Mouse (Mus musculus): ENCODE measurements at regions not wholly inside any gene's neighbourhood (a gene's known extent, or its start where the extent isn't known, plus 50 kb on each side); places are given as distances from the start of the nearest gene placed in this dataset.

DNA sequence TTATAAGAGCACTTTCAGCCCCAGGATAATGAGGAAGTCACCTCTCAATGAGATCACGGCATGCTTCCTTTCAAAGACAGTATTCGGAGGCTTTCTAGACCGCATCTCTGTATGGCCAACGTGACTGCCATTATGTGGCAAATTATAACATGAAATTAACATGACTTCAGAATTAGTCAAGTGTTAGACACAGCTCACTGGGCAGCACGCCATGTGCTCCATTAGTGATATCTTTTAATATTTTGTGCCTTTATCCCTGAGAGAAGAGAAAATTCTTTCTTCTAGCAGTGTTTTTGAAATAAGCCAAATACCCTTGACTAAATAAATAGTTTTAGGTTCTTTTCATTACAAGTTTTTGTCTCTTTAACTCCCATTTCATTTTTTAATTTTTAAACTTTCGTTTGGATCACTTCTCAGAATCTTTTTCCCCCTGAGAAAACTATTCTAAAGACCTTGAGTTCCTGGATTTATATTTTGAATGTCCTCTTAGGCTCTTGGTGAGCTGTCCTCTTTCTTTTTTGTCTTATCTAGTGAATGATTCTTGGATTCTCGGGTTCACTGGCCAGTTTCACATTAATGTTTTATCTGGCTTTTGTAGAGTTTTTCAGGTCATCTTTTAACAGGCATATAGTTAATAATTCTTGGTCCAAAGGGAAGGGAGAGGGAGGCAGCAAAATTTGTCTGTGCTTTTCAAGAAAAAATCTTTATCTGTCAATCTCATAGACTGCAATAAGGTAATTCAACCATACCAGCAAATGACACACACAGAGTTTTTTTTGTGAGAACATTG, 390.9 kb downstream of the Adamts20 start:
- H3K36me3 ChIP-seq (replicated peaks; ENCODE audit: control insufficient read depth, insufficient read depth, low read depth): no peaks in the 10 kb centered on the region
- H3K9ac ChIP-seq (replicated peaks): no peak overlapping the region
- H3K4me2 ChIP-seq (ENCODE audit: low read depth): no peak overlapping the region
- H3K4me1 ChIP-seq (replicated peaks; ENCODE audit: control insufficient read depth in 2 of 2, insufficient read depth in 2 of 2, low read length in 1 of 2): no peaks in the 10 kb centered on the region
- no peaks in the 10 kb centered on the region for H3K9me3 ChIP-seq (ENCODE audit: control insufficient read depth, low read length)
- no peaks in the 10 kb centered on the region for H3K27me3 ChIP-seq (ENCODE audit: control insufficient read depth, insufficient read depth, low read length)
- DNase-seq (ENCODE audit: low read depth in 3 of 3, low spot score in 3 of 3): no peak
- TF ChIP-seq EP300 (IDR thresholded peaks at IDR 0.05; ENCODE audit: low read depth): no peak
- no peak for TF ChIP-seq CTCF (IDR thresholded peaks at IDR 0.05; ENCODE audit: low read depth)
- WGBS (ENCODE audit: insufficient replicate concordance): 46% methylated on average over 7 of the region's 7 CpGs
- no peak overlapping the region for H3K27ac ChIP-seq
- no peak overlapping the region for H3K4me3 ChIP-seq (ENCODE audit: insufficient read depth in 1 of 2, low read depth in 2 of 2, low read length in 2 of 2)
- ATAC-seq (ENCODE audit: insufficient read depth): no peak

DNA sequence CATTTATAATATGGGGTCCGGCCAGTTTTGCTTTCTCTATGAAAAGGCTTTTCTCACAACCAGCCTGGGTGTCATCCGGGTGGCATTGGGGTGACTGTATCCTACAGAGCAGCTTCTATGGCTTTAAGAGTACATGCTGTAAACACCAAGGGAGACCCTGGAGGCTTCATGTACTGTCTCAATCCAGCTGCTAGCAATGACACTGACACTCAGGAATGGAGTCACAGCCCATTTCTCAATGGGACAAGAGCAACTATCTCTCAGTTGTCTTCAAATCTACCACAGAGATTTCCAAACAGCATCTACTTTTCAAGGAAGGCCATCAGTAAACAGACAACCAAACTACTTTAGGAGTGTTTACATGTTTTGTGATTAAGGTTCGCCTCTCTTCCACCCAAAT, 397.5 kb downstream of the Adamts20 start:
- ATAC-seq (ENCODE audit: insufficient read depth): no peak
- DNase-seq (ENCODE audit: low read depth in 3 of 3, low spot score in 3 of 3): no peak
- Histone ChIP-seq H3K9me3 (ENCODE audit: control insufficient read depth, low read length) (no peaks in the 10 kb centered on the region), H3K27ac (no peak overlapping the region), H3K4me3 (ENCODE audit: insufficient read depth in 1 of 2, low read depth in 2 of 2, low read length in 2 of 2) (no peak overlapping the region), H3K36me3 (replicated peaks; ENCODE audit: control insufficient read depth, insufficient read depth, low read depth) (no peaks in the 10 kb centered on the region), H3K4me1 (replicated peaks; ENCODE audit: control insufficient read depth in 2 of 2, insufficient read depth in 2 of 2, low read length in 1 of 2) (no peaks in the 10 kb centered on the region), H3K4me2 (ENCODE audit: low read depth) (no peak overlapping the region), H3K27me3 (ENCODE audit: control insufficient read depth, insufficient read depth, low read length) (no peaks in the 10 kb centered on the region), H3K9ac (replicated peaks) (no peak overlapping the region)
- 65% methylated on average over 3 of the region's 3 CpGs for WGBS (ENCODE audit: insufficient replicate concordance)
- TF ChIP-seq EP300 (IDR thresholded peaks at IDR 0.05; ENCODE audit: low read depth): no peak
- TF ChIP-seq CTCF (IDR thresholded peaks at IDR 0.05; ENCODE audit: low read depth): no peak

DNA sequence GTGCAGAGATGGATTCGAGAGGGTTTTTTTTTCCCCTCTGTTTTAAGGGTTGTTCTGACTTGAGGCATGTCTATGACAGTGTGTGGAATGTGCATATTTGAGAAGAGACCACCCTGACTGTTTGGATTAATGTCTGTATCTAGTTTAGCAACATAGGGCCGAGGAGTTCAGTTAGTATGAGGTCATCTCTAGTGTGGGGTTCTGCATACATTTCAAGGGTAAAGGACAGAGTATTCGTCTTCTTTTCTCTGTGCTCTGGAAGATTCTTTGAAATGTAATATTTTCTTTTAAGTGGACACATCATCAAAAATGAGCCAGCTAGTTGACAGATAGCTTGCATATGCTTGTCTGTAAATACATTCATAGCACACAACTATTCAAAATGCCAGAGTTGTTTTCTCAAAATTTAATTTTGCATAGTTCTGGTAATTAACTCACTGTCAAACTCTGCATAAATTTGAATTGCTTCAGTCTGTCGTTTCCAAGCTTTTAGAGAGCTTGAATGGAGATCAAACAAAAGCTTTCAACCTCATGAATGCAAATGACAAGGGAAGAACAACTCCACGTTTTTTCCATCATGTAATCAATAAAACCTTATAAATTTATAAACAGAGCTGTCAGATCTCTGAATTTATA, 415.5 kb downstream of the Adamts20 start:
- no peak for DNase-seq (ENCODE audit: low read depth in 3 of 3, low spot score in 3 of 3)
- Histone ChIP-seq H3K36me3 (replicated peaks; ENCODE audit: control insufficient read depth, insufficient read depth, low read depth) (no peaks in the 10 kb centered on the region), H3K27ac (no peak overlapping the region), H3K4me2 (ENCODE audit: low read depth) (no peak overlapping the region), H3K27me3 (ENCODE audit: control insufficient read depth, insufficient read depth, low read length) (no peaks in the 10 kb centered on the region), H3K9me3 (ENCODE audit: control insufficient read depth, low read length) (no peaks in the 10 kb centered on the region), H3K9ac (replicated peaks) (no peak overlapping the region), H3K4me3 (ENCODE audit: insufficient read depth in 1 of 2, low read depth in 2 of 2, low read length in 2 of 2) (no peak overlapping the region), H3K4me1 (replicated peaks; ENCODE audit: control insufficient read depth in 2 of 2, insufficient read depth in 2 of 2, low read length in 1 of 2) (no peaks in the 10 kb centered on the region)
- no peak for ATAC-seq (ENCODE audit: insufficient read depth)
- TF ChIP-seq CTCF (IDR thresholded peaks at IDR 0.05; ENCODE audit: low read depth) (no peak), EP300 (IDR thresholded peaks at IDR 0.05; ENCODE audit: low read depth) (no peak)
- 37% methylated on average over 5 of the region's 5 CpGs for WGBS (ENCODE audit: insufficient replicate concordance)

DNA sequence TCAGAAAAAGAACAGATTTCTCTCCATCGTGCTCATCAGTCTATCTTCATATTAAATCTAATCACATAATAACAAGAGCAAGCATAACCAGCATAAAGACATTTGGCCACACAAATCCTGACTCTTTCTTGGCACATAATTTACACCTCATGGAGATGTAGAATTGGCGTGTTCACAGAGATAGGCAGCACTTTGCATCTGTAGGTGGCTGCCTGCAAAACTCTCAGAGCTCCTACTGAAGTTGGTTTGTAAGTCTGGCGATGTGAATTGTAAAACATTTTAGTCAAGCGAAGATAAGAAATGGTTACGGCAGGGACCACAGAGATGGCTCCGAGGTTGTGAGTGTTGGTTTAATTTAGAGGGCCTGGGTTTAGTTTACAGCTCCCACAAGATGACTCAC, 419.0 kb downstream of the Adamts20 start:
- Histone ChIP-seq H3K4me3 (ENCODE audit: insufficient read depth in 1 of 2, low read depth in 2 of 2, low read length in 2 of 2) (no peak overlapping the region), H3K27me3 (ENCODE audit: control insufficient read depth, insufficient read depth, low read length) (no peaks in the 10 kb centered on the region), H3K9me3 (ENCODE audit: control insufficient read depth, low read length) (no peaks in the 10 kb centered on the region), H3K27ac (no peak overlapping the region), H3K4me1 (replicated peaks; ENCODE audit: control insufficient read depth in 2 of 2, insufficient read depth in 2 of 2, low read length in 1 of 2) (no peaks in the 10 kb centered on the region), H3K9ac (replicated peaks) (no peak overlapping the region), H3K4me2 (ENCODE audit: low read depth) (no peak overlapping the region), H3K36me3 (replicated peaks; ENCODE audit: control insufficient read depth, insufficient read depth, low read depth) (no peaks in the 10 kb centered on the region)
- TF ChIP-seq CTCF (IDR thresholded peaks at IDR 0.05; ENCODE audit: low read depth) (no peak), EP300 (IDR thresholded peaks at IDR 0.05; ENCODE audit: low read depth) (no peak)
- DNase-seq (ENCODE audit: low read depth in 3 of 3, low spot score in 3 of 3): no peak
- no peak for ATAC-seq (ENCODE audit: insufficient read depth)
- WGBS (ENCODE audit: insufficient replicate concordance): 68% methylated on average over 6 of the region's 6 CpGs

DNA sequence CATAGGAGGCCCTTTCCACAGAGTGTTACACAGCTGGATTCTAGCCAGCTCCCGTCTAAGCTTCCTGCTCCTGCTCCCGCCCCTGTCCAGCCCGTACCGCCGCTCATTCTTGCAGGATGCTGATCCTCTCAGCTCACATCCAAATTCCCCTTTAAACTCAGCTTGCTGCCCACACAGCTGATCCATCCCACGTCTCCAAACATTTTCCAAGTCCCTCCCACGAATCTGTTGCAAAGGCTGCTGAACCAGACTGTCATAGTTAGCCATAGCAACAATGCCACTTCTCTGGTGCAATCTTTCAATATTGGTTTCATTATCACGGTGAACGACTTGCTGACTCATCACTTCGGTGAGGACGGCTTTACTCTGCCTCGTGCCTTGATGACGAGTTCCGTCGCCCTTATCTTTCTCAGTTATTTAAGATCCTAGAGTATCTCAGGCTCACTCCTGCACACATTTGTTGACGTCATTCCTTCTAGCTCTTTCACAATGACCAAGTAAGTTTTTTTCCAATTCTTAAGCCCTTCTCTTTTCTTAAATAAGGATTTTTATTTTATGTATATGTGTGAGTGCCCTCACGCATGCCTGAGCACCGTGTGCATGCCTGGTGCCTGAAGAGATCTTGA, 420.0 kb downstream of the Adamts20 start:
- H3K27me3 ChIP-seq (ENCODE audit: control insufficient read depth, insufficient read depth, low read length): no peaks in the 10 kb centered on the region
- no peaks in the 10 kb centered on the region for H3K4me1 ChIP-seq (replicated peaks; ENCODE audit: control insufficient read depth in 2 of 2, insufficient read depth in 2 of 2, low read length in 1 of 2)
- no peak overlapping the region for H3K27ac ChIP-seq
- no peaks in the 10 kb centered on the region for H3K9me3 ChIP-seq (ENCODE audit: control insufficient read depth, low read length)
- no peak overlapping the region for H3K9ac ChIP-seq (replicated peaks)
- no peak overlapping the region for H3K4me3 ChIP-seq (ENCODE audit: insufficient read depth in 1 of 2, low read depth in 2 of 2, low read length in 2 of 2)
- no peak for TF ChIP-seq CTCF (IDR thresholded peaks at IDR 0.05; ENCODE audit: low read depth)
- TF ChIP-seq EP300 (IDR thresholded peaks at IDR 0.05; ENCODE audit: low read depth): no peak
- H3K4me2 ChIP-seq (ENCODE audit: low read depth): no peak overlapping the region
- DNase-seq (ENCODE audit: low read depth in 3 of 3, low spot score in 3 of 3): no peak
- H3K36me3 ChIP-seq (replicated peaks; ENCODE audit: control insufficient read depth, insufficient read depth, low read depth): no peaks in the 10 kb centered on the region
- no peak for ATAC-seq (ENCODE audit: insufficient read depth)
- WGBS (ENCODE audit: insufficient replicate concordance): 59% methylated on average over 18 of the region's 18 CpGs

Measured in liver, embryonic 14.5 days (tissue).